ENCODE assay signal across 8 mouse cellular contexts in the genomic region with DNA sequence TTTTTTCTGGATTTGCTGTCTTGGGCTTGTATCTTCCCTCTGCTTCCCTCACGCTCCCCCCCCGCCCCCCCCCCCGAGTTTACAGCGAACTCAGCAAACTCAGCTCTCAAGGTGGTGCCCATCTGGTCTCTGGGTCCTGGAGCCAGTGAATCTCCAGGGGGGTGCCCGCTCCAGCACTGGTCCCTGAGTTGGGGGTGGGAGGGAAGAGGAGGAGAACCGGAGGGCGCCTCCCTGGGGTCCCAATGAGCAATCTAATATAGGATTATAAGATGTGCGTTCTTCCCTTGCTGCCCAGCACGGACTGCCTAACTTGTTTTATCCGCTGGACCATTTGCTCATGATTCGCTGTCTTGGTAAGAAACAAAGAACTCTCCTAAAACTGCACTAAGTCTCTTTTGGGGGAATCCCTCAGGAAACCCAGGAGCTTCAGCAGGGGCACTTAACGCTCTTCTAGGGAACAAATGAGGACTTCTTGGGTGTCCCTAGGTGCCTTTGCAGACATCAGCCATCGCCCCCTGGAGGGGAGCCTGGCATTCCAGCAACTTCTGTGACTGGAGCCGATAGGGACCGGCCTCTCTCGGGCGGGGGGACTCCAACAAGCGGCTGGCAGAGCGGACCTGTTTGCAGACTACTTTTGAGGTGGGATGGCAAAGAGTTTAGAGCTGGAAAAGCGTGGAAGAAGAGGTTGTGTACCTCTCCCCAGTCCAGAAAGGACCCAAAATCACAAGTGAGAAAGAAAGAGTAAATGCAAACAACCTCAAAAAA. TPM values are rescaled to one million over a fixed set of nuclear protein-coding genes. Genes with fewer than 3 reads are reported as not detected.
DNase-seq lines count a peak whose midpoint lies in the region; ATAC-seq and TF ChIP-seq lines count a peak whose summit lies in the region.

No protein-coding gene starts in this region.

- peak overlapping the region; percentile 66 for H3K4me2 ChIP-seq in heart, embryonic 16.5 days (ENCODE audit: low read depth, low read length)
- peak overlapping the region; percentile 76 for H3K4me2 ChIP-seq in lung, embryonic 14.5 days
- H3K4me2 ChIP-seq in neural tube, embryonic 15.5 days = peak overlapping the region; percentile 88

- H3K9ac ChIP-seq in heart, embryonic 16.5 days (ENCODE audit: low read length) = peak overlapping the region; percentile 50; the same call in 1 of the 2 replicates
- no peak overlapping the region for H3K9ac ChIP-seq in lung, embryonic 14.5 days
- no peak overlapping the region for H3K9ac ChIP-seq in neural tube, embryonic 15.5 days (replicated peaks)

- peak; percentile 4 to 6 for DNase-seq in thymus, adult 18-20 months
- DNase-seq in thymus, postnatal 0 days (ENCODE audit: low spot score) = no peak
- DNase-seq in embryo, embryonic 9.5 days (ENCODE audit: extremely low spot score) = peak; percentile 29
- peak; percentile 51 to 69 for DNase-seq in kidney, postnatal 4 days
- DNase-seq in lung, embryonic 14.5 days = peak; percentile 42
- DNase-seq in spleen, postnatal 4 days (ENCODE audit: low spot score in 2 of 2) = no peak

- H3K4me3 ChIP-seq in heart, embryonic 16.5 days (ENCODE audit: low read length) = peak overlapping the region; percentile 52
- H3K4me3 ChIP-seq in lung, embryonic 14.5 days (ENCODE audit: low read depth, low read length) = peak overlapping the region; percentile 43; the same call in 1 of the 2 replicates
- H3K4me3 ChIP-seq in neural tube, embryonic 15.5 days (replicated peaks) = peak overlapping the region; percentile 45

- no peak overlapping the region for H3K27ac ChIP-seq in heart, embryonic 16.5 days (ENCODE audit: low read length)
- no peak overlapping the region for H3K27ac ChIP-seq in lung, embryonic 14.5 days (ENCODE audit: low read depth)
- no peak overlapping the region for H3K27ac ChIP-seq in neural tube, embryonic 15.5 days (replicated peaks)

- no peaks in the 10 kb centered on the region for H3K9me3 ChIP-seq in heart, embryonic 16.5 days (replicated peaks; ENCODE audit: control insufficient read depth, low read length)
- no peaks in the 10 kb centered on the region for H3K9me3 ChIP-seq in lung, embryonic 14.5 days (ENCODE audit: low read depth, low read length)
- no peaks in the 10 kb centered on the region for H3K9me3 ChIP-seq in neural tube, embryonic 15.5 days (replicated peaks)

- no peak for ATAC-seq in heart, embryonic 16.5 days (replicated peaks; ENCODE audit: extremely low read depth, insufficient read depth, low FRiP score)
- no peak for ATAC-seq in lung, embryonic 14.5 days (ENCODE audit: insufficient read depth)
- no peak for ATAC-seq in neural tube, embryonic 15.5 days (ENCODE audit: low FRiP score)

- no peaks in the 10 kb centered on the region for H3K36me3 ChIP-seq in heart, embryonic 16.5 days (ENCODE audit: control insufficient read depth, insufficient read depth)
- H3K36me3 ChIP-seq in lung, embryonic 14.5 days (ENCODE audit: insufficient read depth) = no peaks in the 10 kb centered on the region
- no peaks in the 10 kb centered on the region for H3K36me3 ChIP-seq in neural tube, embryonic 15.5 days

- peaks cover 27% of the 10 kb centered on the region for H3K27me3 ChIP-seq in heart, embryonic 16.5 days (ENCODE audit: control insufficient read depth, insufficient read depth, low read length)
- peaks cover 7% of the 10 kb centered on the region for H3K27me3 ChIP-seq in lung, embryonic 14.5 days (ENCODE audit: insufficient read depth, low read length)
- H3K27me3 ChIP-seq in neural tube, embryonic 15.5 days (replicated peaks) = peaks cover 3% of the 10 kb centered on the region; the same call in 1 of the 2 replicates

- H3K4me1 ChIP-seq in heart, embryonic 16.5 days (ENCODE audit: control insufficient read depth, insufficient read depth, low read length) = 0 out of 2 replicates have a peak, but pooled peaks cover 2% of the 10 kb centered on the region
- no peaks in the 10 kb centered on the region for H3K4me1 ChIP-seq in lung, embryonic 14.5 days (ENCODE audit: insufficient read depth)
- peaks cover 11% of the 10 kb centered on the region for H3K4me1 ChIP-seq in neural tube, embryonic 15.5 days

- WGBS in heart, embryonic 16.5 days = 19% methylated on average over 18 of the region's 20 CpGs
- WGBS in lung, embryonic 14.5 days = 11% methylated on average over 19 of the region's 20 CpGs
- WGBS in neural tube, embryonic 15.5 days = 11% methylated on average over 15 of the region's 20 CpGs

- 0 out of 2 replicates have a peak, but pooled peaks have one; percentile 37 for TF ChIP-seq CTCF in lung, embryonic 14.5 days (IDR thresholded peaks at IDR 0.05; ENCODE audit: low read depth)

RNA-seq across cellular contexts. Expression of gene Lonrf3, which starts 0.5 kb away (rescaled TPM):
- 0.04 and 0.20 TPM in 2 replicates for polyA plus RNA-seq in thymus, postnatal 0 days (2015; fragmentation: Nextera tagmentation; extraction: Ambion mirVana)
- polyA plus RNA-seq in heart, embryonic 16.5 days (2015; fragmentation: Nextera tagmentation; extraction: Ambion mirVana) = 0.07 and 0.36 TPM in 2 replicates
- 0.71 and 1.0 TPM in 2 replicates for polyA plus RNA-seq in lung, embryonic 14.5 days (2014; fragmentation: Nextera tagmentation; extraction: Ambion mirVana)
- 0.23 and 0.29 TPM in 2 replicates for polyA plus RNA-seq in neural tube, embryonic 15.5 days (2015; fragmentation: Nextera tagmentation; extraction: Ambion mirVana)

Comparison
In these comparisons a context has a peak if more than half of its experiments do, and no peak if none do; other contexts are left out.
1. DNase-seq: peak in thymus, adult 18-20 months (2 of 2), embryo, embryonic 9.5 days (single experiment), kidney, postnatal 4 days (2 of 2) and lung, embryonic 14.5 days (single experiment); none in thymus, postnatal 0 days (single experiment) and spleen, postnatal 4 days (0 of 2).
2. Peak in every context shown above with its lines, with median percentiles within 50 percentile points of each other: H3K4me2 ChIP-seq and H3K4me3 ChIP-seq.